Mouse (Mus musculus) lung, postnatal 0 days (tissue): ENCODE data around the gene Palm2. TPM values are rescaled to one million over a fixed set of nuclear protein-coding genes. Genes with fewer than 3 reads are reported as not detected.

Source experiments
- ATAC-seq: fragments of 200-750 bp; cut with Nextera tagmentation; 2 replicates; pipeline ENCODE4 v1.8.0; 2017; ENCODE audit warnings: moderate library complexity
- DNase-seq: peaks from one replicate; pipeline ENCODE4 v3.0.0-alpha.2; 2016; ENCODE audit warnings: low spot score
- H3K27ac ChIP-seq: fragments of 300-500 bp; sonication (generic); 2 replicates; pipeline ENCODE4 v1.5.1; 2014; ENCODE audit warnings: antibody characterized with exemption, mild to moderate bottlenecking, low read length, mixed read lengths
- H3K27me3 ChIP-seq: fragments of 300-500 bp; sonication (generic); replicated peaks from 2 replicates; pipeline ENCODE4 v1.6.1; 2014; ENCODE audit warnings: low read length, mixed read lengths; ENCODE audit not compliant: insufficient read depth
- H3K36me3 ChIP-seq: fragments of 300-500 bp; sonication (generic); 2 replicates; pipeline ENCODE4 v1.6.1; 2014; ENCODE audit warnings: low read length, mixed read lengths; ENCODE audit not compliant: insufficient read depth
- H3K4me1 ChIP-seq: fragments of 300-500 bp; sonication (generic); 2 replicates; pipeline ENCODE4 v1.6.1; 2014; ENCODE audit warnings: antibody characterized with exemption, low read depth, low read length, mixed read lengths; ENCODE audit not compliant: insufficient read depth
- H3K4me2 ChIP-seq: fragments of 300-500 bp; sonication (generic); replicated peaks from 2 replicates; pipeline ENCODE4 v1.6.1; 2014; ENCODE audit warnings: low read depth, mild to moderate bottlenecking, low read length, moderate library complexity, mixed read lengths
- H3K4me3 ChIP-seq: fragments of 300-500 bp; sonication (generic); 2 replicates; pipeline ENCODE4 v1.5.1; 2014; ENCODE audit warnings: low read depth, low read length
- H3K9ac ChIP-seq: fragments of 300-500 bp; sonication (generic); replicated peaks from 2 replicates; pipeline ENCODE4 v1.6.1; 2014; ENCODE audit warnings: low read depth, mild to moderate bottlenecking
- H3K9me3 ChIP-seq: fragments of 300-500 bp; sonication (generic); 2 replicates; pipeline ENCODE4 v1.6.1; 2016; ENCODE audit warnings: low read length, mixed read lengths
- CTCF ChIP-seq: IDR thresholded peaks from 2 replicates; pipeline ENCODE4 v1.5.1; 2016; ENCODE audit warnings: antibody characterized with exemption, mild to moderate bottlenecking
- EP300 ChIP-seq: IDR thresholded peaks from 2 replicates; pipeline ENCODE4 v1.6.1; 2016; ENCODE audit warnings: antibody characterized with exemption, mild to moderate bottlenecking, control low read depth
- WGBS: fragments of 180-500 bp; shearing (Covaris S2); extraction: QIAGEN DNeasy Blood & Tissue Kit; methylation state at CpG from one replicate; pipeline ENCODE4 v1.1.7; 2014; 5-methylcytosine and 5-hydroxymethylcytosine counted together
- polyA plus RNA-seq: library from polyadenylated mRNA; unstranded; fragments of >200 nt; fragmentation: Nextera tagmentation; extraction: Ambion mirVana; gene quantifications from 2 replicates; pipeline ENCODE4 v1.2.1, GENCODE M21; 2015

Palm2 gene
- polyA plus RNA-seq, 1 experiment from 2014 or later: 1.9 TPM

GRCm38 (mm10) chr4:57424011-57424410 lies 10.0 kb upstream of the Palm2 start:
- Histone ChIP-seq H3K4me2 (no peak overlapping the region), H3K4me3 (no peak overlapping the region), H3K9ac (no peak overlapping the region), H3K36me3 (no peaks in the 10 kb centered on the region), H3K9me3 (no peaks in the 10 kb centered on the region), H3K27ac (no peak overlapping the region), H3K4me1 (no peaks in the 10 kb centered on the region), H3K27me3 (no peaks in the 10 kb centered on the region)
- TF ChIP-seq CTCF (no peak), EP300 (no peak)
- ATAC-seq (no peak), DNase-seq (no peak)
- WGBS: 73% methylated on average over 7 of the region's 7 CpGs

DNA sequence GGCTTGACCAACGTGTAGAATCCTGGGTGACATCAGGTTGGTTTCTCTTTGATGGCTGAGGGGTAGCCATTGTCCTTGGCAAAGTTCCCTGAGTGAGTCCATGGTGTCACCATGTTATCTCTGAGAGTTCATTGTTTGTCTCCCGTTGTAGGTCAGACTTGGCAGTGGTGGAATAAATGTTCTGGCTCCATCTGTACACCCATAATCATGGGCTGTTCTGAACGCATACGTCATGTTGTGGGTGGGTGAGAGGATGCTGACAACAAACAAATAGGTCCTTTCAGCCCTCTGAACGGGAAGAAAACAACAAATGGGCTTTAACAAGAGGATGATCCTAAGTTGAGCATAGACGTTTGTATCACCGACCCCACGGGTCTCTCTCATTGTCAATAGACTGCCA lies 5.7 kb upstream of the Palm2 start:
- Histone ChIP-seq H3K27ac (no peak overlapping the region), H3K9ac (no peak overlapping the region), H3K4me1 (no peaks in the 10 kb centered on the region), H3K4me2 (no peak overlapping the region), H3K4me3 (no peak overlapping the region), H3K9me3 (no peaks in the 10 kb centered on the region), H3K36me3 (no peaks in the 10 kb centered on the region), H3K27me3 (peaks cover 5% of the 10 kb centered on the region; the same call in 1 of the 2 replicates)
- no peak for TF ChIP-seq EP300
- TF ChIP-seq CTCF: no peak
- WGBS: 64% methylated on average over 8 of the region's 8 CpGs
- DNase-seq (no peak), ATAC-seq (no peak)

GRCm38 (mm10) chr4:57434705-57435360 lies 786 bp downstream of the Palm2 start:
- 22% methylated on average over 19 of the region's 19 CpGs for WGBS
- TF ChIP-seq CTCF (no peak), EP300 (no peak)

DNA sequence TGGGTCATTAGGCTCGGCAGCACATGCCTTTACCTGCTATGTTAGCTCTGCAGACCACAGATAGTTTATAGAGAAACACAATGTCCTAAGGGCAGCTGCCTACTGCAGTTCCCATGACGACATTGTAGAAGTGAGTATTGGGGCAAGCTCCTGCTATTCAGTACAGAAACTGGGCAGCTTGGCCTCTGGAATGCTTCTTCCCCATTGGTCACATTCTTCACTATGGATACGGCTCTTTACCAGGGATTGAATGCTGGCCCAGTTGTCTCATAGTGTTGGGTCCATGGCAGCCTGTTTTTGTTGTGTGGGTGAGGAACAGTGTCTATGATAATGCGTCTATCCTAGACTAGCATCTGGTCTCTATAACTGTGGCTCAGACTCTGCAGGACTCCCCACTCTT lies 2.2 kb downstream of the Palm2 start:
- WGBS: 58% methylated on average over 4 of the region's 4 CpGs
- DNase-seq (no peak), ATAC-seq (no peak)
- Histone ChIP-seq H3K9me3 (no peaks in the 10 kb centered on the region), H3K27me3 (peaks cover 5% of the 10 kb centered on the region; the same call in 1 of the 2 replicates), H3K4me1 (peaks cover 8% of the 10 kb centered on the region), H3K4me2 (no peak overlapping the region), H3K27ac (no peak overlapping the region), H3K4me3 (no peak overlapping the region), H3K9ac (no peak overlapping the region), H3K36me3 (no peaks in the 10 kb centered on the region)
- TF ChIP-seq EP300 (no peak), CTCF (no peak)

More at GRCm38 (mm10) chr4:57434705-57435360, 786 bp downstream of the Palm2 start:
- H3K4me2 ChIP-seq: peak overlapping the region; percentile 73
- H3K4me1 ChIP-seq: peaks cover 8% of the 10 kb centered on the region
- peak overlapping the region; percentile 42 for H3K4me3 ChIP-seq
- no peaks in the 10 kb centered on the region for H3K36me3 ChIP-seq
- no peak for ATAC-seq
- H3K9ac ChIP-seq: no peak overlapping the region
- no peaks in the 10 kb centered on the region for H3K9me3 ChIP-seq
- DNase-seq: no peak
- no peak overlapping the region for H3K27ac ChIP-seq
- peaks cover 5% of the 10 kb centered on the region; the same call in 1 of the 2 replicates for H3K27me3 ChIP-seq

GRCm38 (mm10) chr4:57446082-57446481 lies 12.0 kb downstream of the Palm2 start:
- Histone ChIP-seq H3K4me1 (no peaks in the 10 kb centered on the region), H3K27me3 (no peaks in the 10 kb centered on the region), H3K4me2 (no peak overlapping the region), H3K4me3 (no peak overlapping the region), H3K9me3 (no peaks in the 10 kb centered on the region), H3K27ac (no peak overlapping the region), H3K36me3 (no peaks in the 10 kb centered on the region), H3K9ac (no peak overlapping the region)
- DNase-seq (no peak), ATAC-seq (no peak)
- no peak for TF ChIP-seq CTCF
- WGBS: 67% methylated on average over 2 of the region's 2 CpGs

GRCm38 (mm10) chr4:57446854-57447444 lies 12.9 kb downstream of the Palm2 start:
- no peak overlapping the region for H3K4me3 ChIP-seq
- H3K36me3 ChIP-seq: no peaks in the 10 kb centered on the region
- TF ChIP-seq CTCF: no peak
- H3K27ac ChIP-seq: no peak overlapping the region
- H3K27me3 ChIP-seq: no peaks in the 10 kb centered on the region
- no peak for ATAC-seq
- WGBS: 69% methylated on average over 4 of the region's 4 CpGs
- no peaks in the 10 kb centered on the region for H3K4me1 ChIP-seq
- no peak overlapping the region for H3K4me2 ChIP-seq
- DNase-seq: no peak
- H3K9ac ChIP-seq: no peak overlapping the region
- H3K9me3 ChIP-seq: no peaks in the 10 kb centered on the region
